Mouse (Mus musculus) mouse trophoblast stem cell (cell line): ENCODE results near the gene Frrs1.
"Not testable (repeated sequence)": the region's sequence is repeated elsewhere in the genome, so short reads cannot be mapped to it uniquely, and the experiment has no call there.

Experiments used
- in situ Hi-C, 2 experiments: fragments of 300-500 bp; cut with MseI, MboI; formaldehyde crosslinking; loops; 2 replicates in 1 of 2; 3 replicates in 1 of 2; pipeline ENCODE4 v1.15.1; 2025

Gene Frrs1

DNA sequence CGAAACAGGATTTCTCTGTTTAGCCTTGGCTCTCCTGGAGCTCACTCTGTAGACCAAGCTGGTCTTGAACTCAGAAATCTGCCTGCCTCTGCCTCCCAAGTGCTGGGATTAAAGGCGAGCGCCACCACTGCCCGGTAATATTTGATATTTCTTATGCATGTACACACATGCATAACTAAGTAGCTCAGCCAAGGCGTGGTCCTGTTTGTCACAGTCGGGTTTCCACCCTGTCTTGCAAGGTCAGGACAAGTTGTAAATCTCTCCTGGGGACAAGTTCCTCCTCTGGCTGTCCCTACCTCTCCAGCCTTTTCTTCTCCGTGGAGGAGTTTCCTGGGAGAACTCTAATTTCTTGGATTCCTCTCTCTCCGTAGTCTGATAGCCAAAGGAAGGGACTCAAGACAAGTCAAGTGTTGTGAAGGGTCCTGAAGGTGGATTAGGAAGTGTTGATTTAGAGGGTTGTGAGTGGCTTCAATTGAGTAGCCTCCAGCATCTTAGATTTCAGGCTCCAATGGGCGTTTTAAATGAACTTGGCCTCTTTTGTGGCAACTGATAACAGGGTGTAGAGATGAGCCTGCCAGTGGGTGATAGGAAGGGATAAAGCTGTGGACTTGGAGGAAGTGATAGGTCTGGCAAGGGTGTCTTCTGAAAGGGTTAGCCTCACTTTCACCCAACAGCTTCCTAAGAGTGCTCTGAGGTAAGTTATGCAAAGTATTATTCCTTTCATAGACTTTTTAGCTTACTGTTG lies at the start of gene Frrs1:
TSS of gene Frrs1 (plus strand) at position 524 of the 745 bp plus-strand sequence.
- in situ Hi-C loops = no loop called here

DNA sequence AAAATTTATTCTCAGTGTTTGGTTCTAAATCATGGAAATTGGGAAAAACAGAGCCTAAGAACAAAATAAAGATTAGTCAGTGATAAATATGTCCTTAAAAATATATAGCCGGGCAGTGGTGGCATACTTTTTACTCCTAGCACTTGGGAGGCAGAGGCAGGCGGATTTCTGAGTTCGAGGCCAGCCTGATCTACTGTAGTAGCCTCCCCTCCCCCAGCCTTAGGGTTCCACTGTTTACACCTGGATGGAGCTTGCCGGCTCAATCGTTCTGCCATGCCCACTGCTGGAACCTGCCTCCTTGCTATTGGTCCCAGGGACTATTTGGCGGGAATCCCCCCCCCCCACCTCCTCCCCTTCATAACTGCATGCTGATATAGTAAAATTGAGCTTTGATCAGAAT lies 48.9 kb upstream of the Frrs1 start:
- in situ Hi-C loops = not testable (repeated sequence)

DNA sequence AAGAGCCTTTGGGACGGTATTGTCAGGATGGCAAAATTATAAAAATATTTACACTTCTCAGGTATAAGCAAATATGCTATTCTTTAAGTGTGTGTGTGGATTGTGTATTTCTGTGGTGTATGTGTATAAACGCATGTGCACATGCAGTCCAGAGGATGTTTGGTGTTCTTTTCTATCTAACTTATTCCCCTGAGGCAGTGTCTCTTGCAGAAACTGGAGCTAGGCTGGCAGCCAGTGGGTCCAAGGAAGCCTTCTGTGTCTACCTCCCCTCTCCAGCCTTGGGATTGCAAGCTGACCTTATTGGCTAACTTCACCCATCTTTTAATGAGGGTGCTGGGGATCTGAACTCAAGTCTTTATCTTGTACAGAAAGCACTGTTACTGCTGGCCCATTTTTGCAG lies 46.3 kb upstream of the Frrs1 start:
- in situ Hi-C loops = no loop called here

DNA sequence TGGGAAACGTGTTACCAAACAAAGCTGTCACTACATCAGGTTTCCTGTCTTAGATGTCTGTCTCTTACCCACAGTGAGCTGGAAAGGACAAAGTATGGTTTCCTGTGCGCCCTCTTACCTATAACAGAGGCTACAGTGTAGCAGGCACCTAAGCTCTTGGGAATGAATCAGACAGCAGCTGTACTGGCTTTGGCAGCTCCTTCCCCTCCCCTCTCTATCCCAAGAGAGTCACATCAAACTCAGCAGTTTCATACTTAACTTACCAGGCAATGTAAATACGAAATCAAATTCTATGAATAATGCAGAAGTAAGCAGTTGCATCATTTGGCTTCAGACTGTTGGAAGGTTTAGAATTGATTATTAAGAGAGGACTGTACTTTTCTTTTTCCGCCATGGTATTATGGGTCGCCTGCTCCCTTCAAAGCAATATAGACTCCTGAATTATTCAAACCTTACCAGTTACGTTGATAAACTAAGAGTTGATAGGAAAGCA lies 43.9 kb upstream of the Frrs1 start:
- in situ Hi-C loops = no loop called here

DNA sequence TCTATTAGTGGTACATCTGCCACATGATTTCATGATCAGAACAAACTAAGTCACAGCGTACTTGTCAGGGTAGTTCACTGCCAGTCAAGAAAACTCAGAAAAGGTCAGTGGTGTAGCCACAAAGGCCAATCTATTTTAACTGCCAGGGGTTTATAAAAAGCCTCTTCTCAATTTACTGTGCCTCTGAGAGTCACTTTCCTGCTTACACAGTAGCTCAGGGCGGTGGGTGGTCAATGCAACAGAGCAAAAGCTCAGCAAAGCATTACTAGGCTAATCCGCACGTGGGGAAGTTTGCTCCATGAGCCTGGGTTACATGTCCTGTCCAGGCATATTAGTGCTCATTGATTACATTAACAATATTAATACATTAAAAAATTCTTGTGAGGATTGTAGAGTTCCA lies 43.3 kb upstream of the Frrs1 start:
- in situ Hi-C loops = no loop called here

DNA sequence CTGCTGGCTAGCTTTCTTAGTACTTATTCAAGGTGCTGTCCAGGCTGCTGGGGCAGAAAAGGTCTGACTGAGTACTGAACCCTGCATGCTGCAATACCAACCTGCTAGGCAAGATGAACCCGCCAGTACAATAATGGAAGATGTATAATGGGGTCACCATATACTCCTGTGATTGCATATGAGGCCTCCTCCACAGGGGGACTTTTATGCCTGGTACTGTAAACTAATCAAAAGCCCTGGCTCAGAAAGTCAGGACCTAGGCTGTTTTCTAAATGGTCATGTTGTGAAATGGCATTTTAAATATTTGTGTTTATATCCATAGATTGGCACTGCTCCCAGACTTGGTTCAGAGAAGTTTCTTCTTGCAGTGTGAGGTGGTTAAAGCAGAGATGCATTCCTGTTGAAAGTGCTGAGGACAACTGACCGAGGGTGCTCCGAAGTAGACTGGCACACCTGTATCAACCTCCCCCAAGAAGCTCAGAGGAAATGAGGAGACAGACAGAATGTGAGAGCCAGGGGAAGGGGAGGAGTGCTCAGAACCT lies 42.5 kb upstream of the Frrs1 start:
- in situ Hi-C loops = no loop called here

DNA sequence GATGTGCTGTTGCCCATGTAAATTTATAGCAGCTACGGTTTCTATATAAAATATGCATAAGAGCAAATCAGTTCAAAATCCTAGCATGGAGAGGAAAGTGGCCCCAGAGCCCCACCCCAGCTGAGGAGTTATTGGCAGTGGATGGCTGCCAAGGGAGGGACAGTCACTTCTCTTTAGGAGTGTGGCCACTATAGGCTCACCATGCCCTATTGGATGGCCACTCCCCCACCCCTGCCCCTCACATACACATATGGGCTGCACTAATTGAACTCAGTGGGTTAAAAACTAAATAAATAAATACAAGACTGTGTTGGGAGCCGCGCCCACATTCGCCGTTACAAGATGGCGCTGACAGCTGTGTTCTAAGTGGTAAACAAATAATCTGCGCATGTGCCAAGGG lies 42.0 kb upstream of the Frrs1 start:
- in situ Hi-C loops = no loop called here

DNA sequence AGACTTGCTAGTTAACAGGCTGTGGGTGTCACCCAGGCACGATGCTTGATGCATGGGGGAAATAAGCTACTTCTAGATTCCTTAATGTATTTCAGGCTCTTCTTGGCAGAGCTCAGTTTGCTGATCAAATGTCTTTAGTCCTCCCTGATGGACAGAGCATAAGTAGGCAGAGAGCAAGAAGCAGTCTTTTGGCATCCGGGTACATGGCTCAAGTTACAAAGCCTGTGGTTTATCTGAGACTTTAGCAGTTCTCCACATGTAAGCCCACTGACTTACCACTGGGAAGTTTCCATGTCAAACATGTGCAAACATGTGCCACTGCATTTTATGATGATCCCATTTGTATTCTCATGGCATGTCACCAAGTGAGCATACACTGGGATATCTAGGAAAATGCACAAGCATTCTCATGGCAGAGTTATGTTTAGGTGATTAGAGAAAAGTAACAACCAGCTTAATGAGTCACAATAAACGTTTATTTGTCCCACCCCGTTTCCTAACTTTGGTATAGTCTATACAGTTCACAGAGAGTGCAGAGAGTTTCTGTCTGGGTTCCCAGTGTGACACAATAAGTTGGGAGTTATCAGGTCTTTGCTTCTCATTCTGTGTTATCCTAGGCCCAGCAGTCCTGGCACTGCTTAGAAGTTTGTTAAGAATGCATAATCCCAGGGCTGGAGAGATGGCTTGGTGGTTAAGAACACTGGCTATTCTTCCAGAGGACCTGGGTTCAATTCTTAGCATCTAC lies 32.6 kb upstream of the Frrs1 start:
- in situ Hi-C loops = loop anchor here in 1 of 2 experiments (5.0 kb wide), 1 partner anchor 39 kb away; no protein-coding TSS in a partner anchor

DNA sequence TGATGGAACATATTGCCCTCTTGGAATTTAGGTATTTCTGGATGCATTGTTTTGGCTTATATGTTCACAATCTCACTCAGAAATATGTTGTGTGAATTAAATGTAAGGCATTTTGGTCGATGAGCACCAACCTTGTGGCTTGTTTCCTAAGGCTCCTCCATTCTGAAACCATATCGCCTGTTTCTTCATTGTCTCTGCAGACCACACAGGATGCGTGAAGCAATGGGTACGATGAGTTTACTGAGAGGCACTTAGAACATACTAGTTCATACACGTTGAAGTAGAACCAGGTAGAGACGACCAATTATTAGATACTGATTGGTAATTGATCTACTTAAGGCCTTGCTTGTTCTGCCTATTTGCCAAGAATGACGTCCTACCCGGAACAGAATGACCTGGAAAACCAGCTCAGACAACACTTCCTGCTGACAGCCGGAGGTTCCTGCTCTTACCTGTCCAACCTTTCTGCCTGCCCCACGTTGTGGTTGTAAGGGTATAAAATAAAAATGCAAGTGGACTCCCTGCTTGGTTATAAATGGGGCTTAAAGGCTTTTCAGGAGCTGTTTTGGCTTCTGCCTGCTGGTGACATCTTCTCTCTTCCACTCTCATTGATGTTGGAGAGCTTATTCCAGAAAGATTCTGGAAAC lies 29.9 kb upstream of the Frrs1 start:
- in situ Hi-C loops = loop anchor here in 1 of 2 experiments (5.0 kb wide), 1 partner anchor 42 kb away; no protein-coding TSS in a partner anchor

DNA sequence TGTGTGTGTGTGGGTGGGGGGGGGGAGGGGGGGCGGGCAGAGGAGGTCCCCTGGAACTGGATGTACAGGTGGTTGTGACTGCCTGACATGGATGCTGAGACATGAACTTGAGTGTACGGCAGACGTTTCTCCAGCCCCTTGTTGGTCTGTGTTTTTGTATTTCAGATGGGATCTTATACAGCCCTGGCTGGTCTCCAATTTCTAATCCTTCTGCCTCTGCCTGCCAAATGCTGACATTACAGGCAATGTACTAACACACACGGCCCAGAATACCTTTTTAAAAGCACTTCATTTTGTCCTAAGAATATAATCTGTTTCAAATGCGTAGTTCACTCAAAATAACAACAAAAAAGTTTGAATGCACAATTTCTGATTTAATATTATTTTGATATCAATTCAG lies 27.9 kb upstream of the Frrs1 start:
- in situ Hi-C loops = loop anchor here in 1 of 2 experiments (10.0 kb wide), 1 partner anchor 57 kb away; no protein-coding TSS in a partner anchor

DNA sequence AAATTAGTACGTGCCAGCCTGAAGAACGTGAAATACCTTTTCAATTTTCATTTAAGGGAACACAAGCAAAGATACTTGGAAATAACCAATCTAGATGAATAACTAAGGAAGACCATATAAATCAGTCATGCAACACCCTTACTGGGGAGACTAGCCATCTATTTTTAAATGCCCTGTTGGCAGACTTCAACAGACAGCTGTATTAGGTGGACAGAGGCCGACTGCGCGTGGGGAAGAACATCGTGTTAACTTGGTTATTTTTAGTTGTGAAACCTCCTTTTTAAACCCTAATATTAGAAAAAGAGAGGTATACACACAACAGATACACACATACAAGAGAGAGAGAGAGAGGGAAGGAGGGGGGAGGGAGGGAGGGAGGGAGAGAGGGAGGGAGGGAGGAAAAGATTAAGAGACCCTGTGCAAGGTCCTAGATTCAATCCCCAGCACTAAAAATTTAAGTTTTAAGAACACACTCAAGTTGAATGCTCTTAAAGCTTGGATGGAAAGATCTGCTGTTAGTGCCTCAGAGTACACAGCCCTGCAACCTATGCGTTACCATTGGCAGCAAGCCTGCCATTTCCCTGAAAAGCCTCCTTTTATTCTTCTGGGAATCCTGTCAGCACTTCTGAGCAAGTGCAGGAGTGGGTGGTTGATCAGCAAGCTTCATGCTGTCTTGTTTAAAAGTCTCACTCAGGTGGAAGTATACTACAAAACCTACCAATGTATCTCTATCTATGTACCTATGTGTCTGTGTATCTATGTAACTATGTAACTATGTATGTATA lies 26.5 kb upstream of the Frrs1 start:
- in situ Hi-C loops = loop anchor here in 1 of 2 experiments (10.0 kb wide), 1 partner anchor 58 kb away; no protein-coding TSS in a partner anchor

DNA sequence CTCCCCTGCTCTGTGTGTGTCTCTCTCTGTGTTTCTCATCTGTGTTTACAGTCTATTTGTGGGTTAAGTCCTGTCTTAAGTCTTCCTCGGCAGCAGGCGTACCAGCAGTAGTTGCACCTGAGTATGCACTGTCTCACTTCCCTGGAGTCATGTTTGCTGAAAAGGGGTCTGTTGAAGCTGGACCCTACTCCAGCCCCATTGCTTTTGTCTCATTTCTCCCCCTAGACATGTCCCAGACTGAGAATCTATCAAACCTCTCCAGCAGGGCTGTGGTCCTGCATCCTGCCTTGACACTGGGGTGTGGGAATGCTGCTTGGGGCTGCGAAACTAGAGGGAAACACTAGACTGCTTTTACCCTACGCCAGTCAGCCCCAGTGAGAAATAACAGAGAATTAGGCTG lies 25.8 kb upstream of the Frrs1 start:
- in situ Hi-C loops = loop anchor here in 1 of 2 experiments (10.0 kb wide), 1 partner anchor 59 kb away; no protein-coding TSS in a partner anchor

DNA sequence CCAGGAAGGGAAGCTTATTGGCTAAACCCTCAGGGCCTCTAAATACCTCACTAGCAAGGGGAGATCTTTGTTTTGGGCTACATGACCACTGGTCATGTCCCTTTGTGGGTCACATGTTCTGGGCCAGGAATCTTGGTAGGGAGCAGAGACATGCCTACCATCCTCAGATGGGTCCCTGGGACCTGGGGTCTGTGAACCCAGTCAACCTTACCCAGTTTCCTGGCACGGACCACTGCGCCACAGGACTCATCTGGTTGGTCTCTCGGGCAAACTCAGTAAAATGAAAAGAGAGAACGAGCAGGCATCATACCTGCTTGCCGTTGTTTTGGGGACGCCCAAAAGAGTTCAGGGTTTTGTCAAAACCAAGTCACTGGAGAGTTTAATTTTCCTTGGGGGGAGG lies 25.0 kb upstream of the Frrs1 start:
- in situ Hi-C loops = loop anchor here in 1 of 2 experiments (10.0 kb wide), 1 partner anchor 59 kb away; no protein-coding TSS in a partner anchor

DNA sequence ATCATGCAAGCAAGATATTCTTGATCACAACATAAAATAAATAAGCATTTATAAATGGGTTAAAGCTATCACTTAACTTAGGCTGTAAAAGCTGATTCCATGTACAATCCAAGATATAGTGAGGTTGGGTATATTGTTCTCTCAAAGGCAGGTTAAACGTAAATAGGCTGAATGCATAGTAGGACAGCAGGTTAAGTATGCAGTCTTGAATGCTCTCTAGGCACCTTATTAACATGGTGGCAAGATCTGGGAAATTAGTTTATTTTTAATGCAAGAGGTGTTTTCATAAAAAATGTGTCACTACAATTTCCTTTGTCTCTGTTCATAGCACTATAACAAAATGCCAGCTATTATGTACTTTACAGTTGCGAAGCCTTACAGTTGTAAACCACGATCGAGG lies 23.9 kb upstream of the Frrs1 start:
- in situ Hi-C loops = loop anchor here in 1 of 2 experiments (10.0 kb wide), 1 partner anchor 61 kb away; no protein-coding TSS in a partner anchor

DNA sequence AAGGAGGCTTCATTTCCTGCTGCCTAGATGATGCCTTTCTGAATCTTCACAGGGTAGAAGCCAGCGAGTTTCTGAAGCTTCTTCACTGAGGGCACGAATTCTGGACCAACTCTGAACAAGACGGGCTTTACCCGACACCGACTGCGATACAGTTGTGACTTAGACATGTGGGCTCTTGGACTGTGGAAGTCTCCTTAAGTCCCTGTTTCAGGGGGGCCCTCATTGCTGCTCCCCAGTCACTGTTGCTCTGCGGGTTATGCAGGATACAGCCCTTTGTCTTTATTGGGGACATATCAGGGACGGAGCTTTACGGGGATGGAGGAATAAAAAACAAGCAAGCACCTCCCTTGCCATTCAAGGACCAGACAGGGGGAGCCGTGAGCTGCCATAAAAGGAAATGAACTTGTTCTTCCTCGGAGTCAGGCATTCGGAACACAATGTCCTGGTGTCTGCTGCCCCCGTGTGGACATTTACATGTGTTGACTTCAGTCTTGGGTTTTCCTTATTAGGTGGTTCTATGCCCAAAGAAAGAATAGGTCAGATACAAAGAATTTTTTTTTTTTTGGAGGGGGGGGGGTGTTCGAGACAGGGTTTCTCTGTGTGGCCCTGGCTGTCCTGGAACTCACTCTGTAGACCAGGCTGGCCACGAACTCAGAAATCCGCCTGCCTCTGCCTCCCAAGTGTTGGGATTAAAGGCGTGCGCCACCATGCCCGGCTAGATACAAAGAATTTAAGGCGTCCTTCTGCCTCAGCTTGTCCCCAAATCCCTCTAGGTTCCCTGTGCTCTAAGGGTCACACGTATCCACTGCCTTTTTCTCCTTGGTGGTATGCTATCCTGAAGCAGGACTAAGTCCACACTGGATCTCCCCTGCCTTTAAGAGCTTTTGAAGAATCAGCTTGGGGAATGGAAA lies 23.2 kb upstream of the Frrs1 start:
- in situ Hi-C loops = loop anchor here in 1 of 2 experiments (10.0 kb wide), 1 partner anchor 61 kb away; no protein-coding TSS in a partner anchor

DNA sequence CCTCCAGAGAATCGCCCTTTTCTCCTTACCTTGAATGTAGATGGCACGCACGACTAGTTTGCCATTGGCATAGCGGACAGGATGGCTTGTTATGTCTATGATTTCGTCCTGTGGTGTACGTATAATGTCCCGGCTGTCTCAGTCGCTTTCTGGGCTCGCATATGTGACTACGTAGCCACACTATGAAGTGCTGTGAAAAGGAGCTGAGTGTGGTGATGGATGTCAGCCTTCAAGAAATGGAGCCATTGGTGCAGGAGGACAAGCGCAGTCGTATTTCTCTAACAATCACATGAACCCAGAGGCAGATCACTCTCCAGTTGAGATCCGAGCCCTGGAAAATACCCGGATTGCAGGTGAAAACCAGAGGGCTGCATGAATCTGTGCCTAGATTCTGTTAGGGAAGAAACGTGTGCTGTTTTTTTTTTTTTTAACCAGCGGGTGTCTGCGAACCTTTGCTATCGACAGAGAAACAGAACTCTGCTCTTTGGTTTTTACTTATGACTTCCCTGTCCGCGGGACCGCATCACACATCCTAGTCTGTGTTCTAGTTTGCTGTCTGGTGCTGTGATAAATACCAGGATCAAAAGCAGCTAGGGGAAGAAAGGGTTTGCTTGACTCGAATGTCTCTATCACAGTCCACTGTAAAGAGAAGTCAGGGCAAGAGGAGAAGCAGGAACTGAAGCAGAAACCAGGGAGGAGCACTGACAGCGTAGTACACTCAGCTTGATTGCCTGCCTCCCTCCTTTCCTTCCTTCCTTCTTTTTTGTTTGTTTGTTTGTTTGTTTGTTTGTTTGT lies 22.4 kb upstream of the Frrs1 start:
- in situ Hi-C loops = loop anchor here in 1 of 2 experiments (10.0 kb wide), 1 partner anchor 62 kb away; no protein-coding TSS in a partner anchor

DNA sequence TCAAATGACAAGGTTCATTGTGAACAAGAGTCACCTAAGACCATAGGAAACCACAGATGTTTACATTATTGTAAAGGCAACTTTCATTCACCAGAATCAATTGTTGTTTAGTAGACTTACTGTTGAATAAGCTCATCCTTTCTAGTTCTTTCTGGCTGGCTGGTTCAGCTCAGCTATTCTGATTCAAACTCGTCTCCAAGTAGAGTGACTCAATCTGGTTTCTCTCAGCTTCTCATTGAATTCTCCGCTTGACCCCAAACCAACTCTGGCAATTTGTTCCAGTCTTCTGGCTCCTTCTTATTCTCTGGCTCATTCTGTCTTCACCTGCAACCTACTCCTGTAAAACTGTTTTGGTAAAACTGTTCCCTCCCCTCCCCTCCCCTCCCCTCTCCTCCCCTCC lies 18.0 kb upstream of the Frrs1 start:
- in situ Hi-C loops = no loop called here

DNA sequence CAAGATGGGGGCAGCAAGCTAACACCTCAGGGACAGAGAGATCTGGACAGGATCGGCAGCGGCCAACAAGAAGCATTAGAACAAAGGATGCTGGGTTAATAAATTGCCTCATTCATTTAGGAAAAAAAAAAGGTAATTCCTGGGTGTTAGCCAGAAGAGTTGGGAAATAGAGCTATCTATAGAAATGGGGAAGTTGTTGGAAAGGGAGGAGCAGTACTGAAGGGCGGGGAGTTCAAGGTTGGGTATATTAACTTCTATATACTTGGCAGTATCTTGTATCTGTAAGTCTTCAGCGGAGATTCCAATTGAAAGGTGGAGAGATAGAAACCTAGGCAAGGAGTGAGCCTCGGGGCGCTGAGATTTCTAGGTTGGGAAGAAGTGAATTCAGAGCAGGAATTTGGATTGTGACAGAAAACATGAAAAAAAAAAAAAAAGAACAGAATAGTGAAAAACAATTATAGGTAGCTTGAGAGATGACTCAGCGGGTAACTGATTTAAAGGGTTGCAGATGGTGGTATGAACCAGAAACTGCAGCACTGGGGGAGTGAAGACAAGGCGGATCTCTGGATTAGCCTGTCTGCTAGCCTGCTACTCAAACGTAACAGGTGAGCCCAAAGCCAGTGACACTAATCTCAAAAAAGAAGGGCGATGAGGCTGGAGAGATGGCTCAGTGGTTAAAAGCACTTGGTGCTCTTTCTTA lies 14.2 kb upstream of the Frrs1 start:
- in situ Hi-C loops = no loop called here
